Mouse (Mus musculus): ENCODE data around the gene Lpxn. TPM values are rescaled to one million over a fixed set of nuclear protein-coding genes. Genes with fewer than 3 reads are reported as not detected.

The Lpxn gene
- total RNA-seq, 1 experiment = 0.58 TPM

DNA sequence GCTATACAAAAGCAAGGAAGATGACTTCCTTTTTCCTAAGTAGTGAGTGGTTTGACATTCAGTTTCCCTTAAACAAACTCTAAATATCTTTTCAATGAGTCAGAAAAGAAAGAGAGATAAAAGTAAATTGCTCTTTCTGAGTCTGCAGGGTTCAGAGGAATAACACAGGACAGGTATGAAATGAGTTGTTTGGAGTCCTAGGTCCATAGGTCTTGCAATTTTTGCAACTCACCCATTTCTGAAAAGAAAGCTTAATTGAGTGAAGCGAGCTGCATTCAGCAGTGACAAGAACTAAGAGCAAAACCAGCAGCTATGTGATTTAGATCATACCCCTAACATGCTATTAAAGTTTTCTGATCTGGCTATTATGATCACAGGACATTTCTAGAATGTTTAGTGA is 35.6 kb downstream of the Lpxn start:
- in situ Hi-C loops (cut with MboI; ENCODE audit: low sequenced_read_pairs in 2 of 2, unreplicated experiment in 2 of 2) = no loop called here
- Histone ChIP-seq H3K9me3 (ENCODE audit: control insufficient read depth, insufficient read depth, low read depth, low read length) (no peaks in the 10 kb centered on the region), H3K9ac (ENCODE audit: insufficient read depth, low read depth, low read length, poor library complexity, severe bottlenecking) (no peak overlapping the region), H3K36me3 (ENCODE audit: control insufficient read depth, insufficient read depth, low read length, poor library complexity, severe bottlenecking) (no peaks in the 10 kb centered on the region), H3K27ac (ENCODE audit: insufficient read depth, low read depth, low read length, poor library complexity, severe bottlenecking) (no peak overlapping the region), H3K4me1 (ENCODE audit: control insufficient read depth in 2 of 2, insufficient read depth in 2 of 2, low read length in 2 of 2, poor library complexity in 1 of 2) (no peaks in the 10 kb centered on the region), H3K4me3 (ENCODE audit: insufficient read depth in 1 of 2, low read depth in 1 of 2, low read length in 2 of 2, poor library complexity in 1 of 2, severe bottlenecking in 1 of 2) (no peak overlapping the region)
- TF ChIP-seq ZC3H11A (IDR thresholded peaks at IDR 0.05; ENCODE audit: borderline replicate concordance, low read depth, low read length) (no peak), MAFK (IDR thresholded peaks at IDR 0.05; ENCODE audit: insufficient read depth, low read depth, low read length) (no peak), CHD2 (IDR thresholded peaks at IDR 0.05; ENCODE audit: low read depth, low read length) (no peak), ZNF384 (IDR thresholded peaks at IDR 0.05; ENCODE audit: low read depth, low read length) (no peak), HCFC1 (IDR thresholded peaks at IDR 0.05; ENCODE audit: borderline replicate concordance, insufficient read depth, low read length) (no peak)
- DNase-seq (ENCODE audit: low read depth, low spot score) = no peak

DNA sequence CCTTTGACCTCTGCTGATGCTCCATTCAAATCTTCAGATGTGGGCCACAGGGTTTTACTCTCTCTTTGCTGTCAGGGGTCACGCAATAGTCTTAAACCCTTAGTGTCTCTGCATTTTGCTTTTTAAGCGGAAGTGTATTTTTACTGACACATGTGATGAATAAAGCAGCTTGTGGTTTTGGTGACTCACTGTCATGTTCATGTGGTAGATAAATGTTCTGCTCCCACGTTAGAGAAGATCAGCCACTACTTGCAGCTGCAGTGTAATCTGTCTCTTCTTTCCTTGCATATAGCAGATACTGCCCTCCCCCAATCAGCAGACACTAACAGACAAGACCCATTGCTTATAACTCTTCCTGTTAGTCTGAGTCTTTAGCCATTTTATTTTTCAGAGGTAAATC is 37.6 kb downstream of the Lpxn start:
- no peak overlapping the region for H3K4me3 ChIP-seq (ENCODE audit: insufficient read depth in 1 of 2, low read depth in 1 of 2, low read length in 2 of 2, poor library complexity in 1 of 2, severe bottlenecking in 1 of 2)
- TF ChIP-seq MAFK (IDR thresholded peaks at IDR 0.05; ENCODE audit: insufficient read depth, low read depth, low read length) = no peak
- no peak for TF ChIP-seq ZC3H11A (IDR thresholded peaks at IDR 0.05; ENCODE audit: borderline replicate concordance, low read depth, low read length)
- no peak for TF ChIP-seq ZNF384 (IDR thresholded peaks at IDR 0.05; ENCODE audit: low read depth, low read length)
- no peak for TF ChIP-seq CHD2 (IDR thresholded peaks at IDR 0.05; ENCODE audit: low read depth, low read length)
- TF ChIP-seq HCFC1 (IDR thresholded peaks at IDR 0.05; ENCODE audit: borderline replicate concordance, insufficient read depth, low read length) = no peak
- no peak overlapping the region for H3K9ac ChIP-seq (ENCODE audit: insufficient read depth, low read depth, low read length, poor library complexity, severe bottlenecking)
- H3K9me3 ChIP-seq (ENCODE audit: control insufficient read depth, insufficient read depth, low read depth, low read length) = no peaks in the 10 kb centered on the region
- DNase-seq (ENCODE audit: low read depth, low spot score) = no peak
- no peaks in the 10 kb centered on the region for H3K36me3 ChIP-seq (ENCODE audit: control insufficient read depth, insufficient read depth, low read length, poor library complexity, severe bottlenecking)
- no peak overlapping the region for H3K27ac ChIP-seq (ENCODE audit: insufficient read depth, low read depth, low read length, poor library complexity, severe bottlenecking)
- in situ Hi-C loops (cut with MboI; ENCODE audit: low sequenced_read_pairs in 2 of 2, unreplicated experiment in 2 of 2) = no loop called here
- H3K4me1 ChIP-seq (ENCODE audit: control insufficient read depth in 2 of 2, insufficient read depth in 2 of 2, low read length in 2 of 2, poor library complexity in 1 of 2) = no peaks in the 10 kb centered on the region

DNA sequence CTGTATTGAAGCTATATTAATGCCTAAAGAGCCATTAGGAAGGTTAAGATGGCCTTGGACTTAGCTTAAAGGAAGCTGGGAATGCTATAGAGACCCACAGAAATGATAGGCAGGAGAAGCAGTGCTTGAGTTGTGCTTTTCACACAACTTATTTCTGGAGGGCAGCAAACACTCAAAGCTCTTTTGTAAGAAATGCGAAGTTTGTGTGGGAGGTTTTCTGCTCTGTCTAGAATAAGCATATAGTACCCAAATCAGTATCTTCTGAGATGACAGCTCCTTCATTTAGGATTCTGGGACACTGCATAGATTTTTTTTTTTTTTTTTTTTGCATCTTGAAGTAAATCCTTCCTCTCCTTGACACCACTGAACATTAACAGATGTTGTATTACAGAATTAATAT is 42.5 kb downstream of the Lpxn start:
- in situ Hi-C loops (cut with MboI; ENCODE audit: low sequenced_read_pairs in 2 of 2, unreplicated experiment in 2 of 2) = no loop called here
- Histone ChIP-seq H3K36me3 (ENCODE audit: control insufficient read depth, insufficient read depth, low read length, poor library complexity, severe bottlenecking) (no peaks in the 10 kb centered on the region), H3K4me3 (ENCODE audit: insufficient read depth in 1 of 2, low read depth in 1 of 2, low read length in 2 of 2, poor library complexity in 1 of 2, severe bottlenecking in 1 of 2) (no peak overlapping the region), H3K4me1 (ENCODE audit: control insufficient read depth in 2 of 2, insufficient read depth in 2 of 2, low read length in 2 of 2, poor library complexity in 1 of 2) (no peaks in the 10 kb centered on the region), H3K9ac (ENCODE audit: insufficient read depth, low read depth, low read length, poor library complexity, severe bottlenecking) (no peak overlapping the region), H3K9me3 (ENCODE audit: control insufficient read depth, insufficient read depth, low read depth, low read length) (no peaks in the 10 kb centered on the region), H3K27ac (ENCODE audit: insufficient read depth, low read depth, low read length, poor library complexity, severe bottlenecking) (no peak overlapping the region)
- no peak for DNase-seq (ENCODE audit: low read depth, low spot score)
- TF ChIP-seq HCFC1 (IDR thresholded peaks at IDR 0.05; ENCODE audit: borderline replicate concordance, insufficient read depth, low read length) (no peak), ZNF384 (IDR thresholded peaks at IDR 0.05; ENCODE audit: low read depth, low read length) (no peak)

DNA sequence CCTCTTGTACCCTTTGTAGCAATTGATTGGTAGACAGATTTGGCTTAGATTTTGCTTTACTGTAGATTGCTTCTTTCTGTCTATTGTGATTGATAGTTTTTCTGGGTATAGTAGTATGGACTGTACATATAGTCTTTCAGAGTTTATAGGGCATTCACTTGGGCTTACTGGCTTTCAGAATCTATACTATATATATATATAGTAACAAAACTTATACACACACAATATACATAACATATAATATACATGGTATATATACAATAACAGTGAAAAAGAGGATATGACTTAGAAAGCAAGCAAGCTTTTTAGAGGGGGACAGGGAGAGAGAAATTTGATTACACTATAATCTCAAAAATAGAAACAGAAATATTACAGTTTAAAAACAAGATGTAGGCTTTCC is 50.4 kb downstream of the Lpxn start, which contains the start of gene Gm5244:
Gene Gm5244, plus strand, starts transcription at position 301 of the 400 bp plus-strand sequence.
- Histone ChIP-seq H3K4me1 (ENCODE audit: control insufficient read depth in 2 of 2, insufficient read depth in 2 of 2, low read length in 2 of 2, poor library complexity in 1 of 2) (no peaks in the 10 kb centered on the region), H3K27ac (ENCODE audit: insufficient read depth, low read depth, low read length, poor library complexity, severe bottlenecking) (no peak within 1 kb of the TSS), H3K9me3 (ENCODE audit: control insufficient read depth, insufficient read depth, low read depth, low read length) (no peaks in the 10 kb centered on the region), H3K4me3 (ENCODE audit: insufficient read depth in 1 of 2, low read depth in 1 of 2, low read length in 2 of 2, poor library complexity in 1 of 2, severe bottlenecking in 1 of 2) (no peak within 1 kb of the TSS), H3K36me3 (ENCODE audit: control insufficient read depth, insufficient read depth, low read length, poor library complexity, severe bottlenecking) (no peaks in the 10 kb centered on the region), H3K9ac (ENCODE audit: insufficient read depth, low read depth, low read length, poor library complexity, severe bottlenecking) (no peak within 1 kb of the TSS)
- no peak for DNase-seq (ENCODE audit: low read depth, low spot score)
- in situ Hi-C loops (cut with MboI; ENCODE audit: low sequenced_read_pairs in 2 of 2, unreplicated experiment in 2 of 2) = no loop called here
- TF ChIP-seq HCFC1 (IDR thresholded peaks at IDR 0.05; ENCODE audit: borderline replicate concordance, insufficient read depth, low read length) (no peak), MAFK (IDR thresholded peaks at IDR 0.05; ENCODE audit: insufficient read depth, low read depth, low read length) (no peak), CHD2 (IDR thresholded peaks at IDR 0.05; ENCODE audit: low read depth, low read length) (no peak), ZC3H11A (IDR thresholded peaks at IDR 0.05; ENCODE audit: borderline replicate concordance, low read depth, low read length) (no peak), ZNF384 (IDR thresholded peaks at IDR 0.05; ENCODE audit: low read depth, low read length) (no peak)

DNA sequence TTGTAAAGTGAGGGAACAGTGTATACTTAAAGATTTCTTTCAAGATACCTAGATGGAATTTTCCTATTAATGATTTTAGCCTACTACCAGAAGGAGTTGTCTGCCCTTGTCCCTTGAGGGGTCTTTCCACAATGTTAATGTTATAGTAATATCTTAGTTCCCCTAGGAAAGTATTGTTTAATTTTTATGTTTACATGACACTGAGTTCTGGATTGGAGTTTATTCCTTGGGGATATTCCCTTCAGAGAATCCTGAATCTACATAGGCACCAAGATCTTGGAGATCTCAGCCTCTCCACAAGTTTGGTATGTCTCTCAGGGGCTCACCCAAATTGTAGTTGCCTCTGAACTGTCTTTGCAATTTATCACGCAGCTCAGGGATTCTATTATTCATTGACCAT is 61.0 kb downstream of the Lpxn start, which contains the start of gene Olfr1444:
Gene Olfr1444, plus strand, starts transcription at position 301 of the 400 bp plus-strand sequence.
- Histone ChIP-seq H3K9ac (ENCODE audit: insufficient read depth, low read depth, low read length, poor library complexity, severe bottlenecking) (no peak within 1 kb of the TSS), H3K27ac (ENCODE audit: insufficient read depth, low read depth, low read length, poor library complexity, severe bottlenecking) (no peak within 1 kb of the TSS), H3K4me1 (ENCODE audit: control insufficient read depth in 2 of 2, insufficient read depth in 2 of 2, low read length in 2 of 2, poor library complexity in 1 of 2) (no peaks in the 10 kb centered on the region), H3K9me3 (ENCODE audit: control insufficient read depth, insufficient read depth, low read depth, low read length) (no peaks in the 10 kb centered on the region), H3K36me3 (ENCODE audit: control insufficient read depth, insufficient read depth, low read length, poor library complexity, severe bottlenecking) (no peaks in the 10 kb centered on the region), H3K4me3 (ENCODE audit: insufficient read depth in 1 of 2, low read depth in 1 of 2, low read length in 2 of 2, poor library complexity in 1 of 2, severe bottlenecking in 1 of 2) (no peak within 1 kb of the TSS)
- no peak for DNase-seq (ENCODE audit: low read depth, low spot score)
- in situ Hi-C loops (cut with MboI; ENCODE audit: low sequenced_read_pairs in 2 of 2, unreplicated experiment in 2 of 2) = no loop called here
- TF ChIP-seq HCFC1 (IDR thresholded peaks at IDR 0.05; ENCODE audit: borderline replicate concordance, insufficient read depth, low read length) (no peak), MAFK (IDR thresholded peaks at IDR 0.05; ENCODE audit: insufficient read depth, low read depth, low read length) (no peak), ZC3H11A (IDR thresholded peaks at IDR 0.05; ENCODE audit: borderline replicate concordance, low read depth, low read length) (no peak), CHD2 (IDR thresholded peaks at IDR 0.05; ENCODE audit: low read depth, low read length) (no peak)

Other genes starting within 250 kb of the Lpxn start
- not detected in 2 replicates for gene Gm4952, start 196.2 kb upstream of the Lpxn start, total RNA-seq (2012; rRNA removed)
- 0.18 TPM in 1 of 2 replicates, not detected in the other for gene Glyat, start 162.9 kb upstream of the Lpxn start, total RNA-seq (2012; rRNA removed)
- not detected in 2 replicates for gene Olfr1442, start 125.8 kb upstream of the Lpxn start, total RNA-seq (2012; rRNA removed)
- gene Olfr1443, start 118.1 kb upstream of the Lpxn start, total RNA-seq (2012; rRNA removed) = not detected in 2 replicates
- gene Keg1, start 100.4 kb upstream of the Lpxn start, total RNA-seq (2012; rRNA removed) = not detected in 2 replicates
- gene Cntf, start 30.6 kb upstream of the Lpxn start, total RNA-seq (2012; rRNA removed) = 6.9 and 12.1 TPM in 2 replicates
- 29.3 and 35.0 TPM in 2 replicates for gene Zfp91, start 67 bp upstream of the Lpxn start, total RNA-seq (2012; rRNA removed)
- gene Gm5244, start 50.5 kb downstream of the Lpxn start, total RNA-seq (2012; rRNA removed) = not detected in 2 replicates
- gene Olfr1444, start 61.1 kb downstream of the Lpxn start, total RNA-seq (2012; rRNA removed) = not detected in 2 replicates
- gene Olfr1445, start 87.7 kb downstream of the Lpxn start, total RNA-seq (2012; rRNA removed) = not detected in 2 replicates
- not detected in 2 replicates for gene Olfr1446, start 97.3 kb downstream of the Lpxn start, total RNA-seq (2012; rRNA removed)
- gene Olfr1447, start 107.5 kb downstream of the Lpxn start, total RNA-seq (2012; rRNA removed) = not detected in 2 replicates
- gene Olfr1448, start 128.2 kb downstream of the Lpxn start, total RNA-seq (2012; rRNA removed) = not detected in 2 replicates
- gene Olfr1449, start 134.6 kb downstream of the Lpxn start, total RNA-seq (2012; rRNA removed) = not detected in 2 replicates
- not detected in 2 replicates for gene Olfr1450, start 154.1 kb downstream of the Lpxn start, total RNA-seq (2012; rRNA removed)
- gene Olfr1451, start 198.8 kb downstream of the Lpxn start, total RNA-seq (2012; rRNA removed) = not detected in 2 replicates
- not detected in 2 replicates for gene Olfr1453, start 232.1 kb downstream of the Lpxn start, total RNA-seq (2012; rRNA removed)

All from ES-E14 (cell line).